Mouse (Mus musculus): ENCODE data around the gene Prrx2.

Gene Prrx2

GRCm38 (mm10) chr2:30834373-30835022 is at the start of gene Prrx2:
Gene Prrx2 (plus strand): TSS chr2:30834972.
- DNase-seq (ENCODE audit: low read depth, low spot score): no peak

DNA sequence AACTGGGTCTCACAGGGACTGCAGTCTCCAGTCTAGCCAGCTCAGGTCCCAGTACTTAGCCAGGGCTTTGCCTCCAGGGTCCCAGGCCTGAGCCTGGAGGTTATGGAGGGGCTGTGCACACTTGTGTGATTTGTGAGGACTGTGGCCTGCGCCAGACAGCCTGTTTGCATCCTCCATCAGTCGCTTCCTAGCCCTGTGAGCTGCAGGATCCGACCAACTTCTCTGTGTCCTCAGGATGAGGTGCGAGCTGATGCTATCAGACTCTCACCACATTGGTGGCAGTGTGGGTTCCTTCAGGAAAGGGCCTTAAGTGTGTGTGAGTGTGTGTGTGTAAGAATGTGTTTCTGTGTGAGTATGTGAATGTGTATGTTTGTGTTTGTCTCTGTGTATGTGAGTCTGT is 47.3 kb upstream of the Prrx2 start:
- DNase-seq (ENCODE audit: low read depth, low spot score): no peak

DNA sequence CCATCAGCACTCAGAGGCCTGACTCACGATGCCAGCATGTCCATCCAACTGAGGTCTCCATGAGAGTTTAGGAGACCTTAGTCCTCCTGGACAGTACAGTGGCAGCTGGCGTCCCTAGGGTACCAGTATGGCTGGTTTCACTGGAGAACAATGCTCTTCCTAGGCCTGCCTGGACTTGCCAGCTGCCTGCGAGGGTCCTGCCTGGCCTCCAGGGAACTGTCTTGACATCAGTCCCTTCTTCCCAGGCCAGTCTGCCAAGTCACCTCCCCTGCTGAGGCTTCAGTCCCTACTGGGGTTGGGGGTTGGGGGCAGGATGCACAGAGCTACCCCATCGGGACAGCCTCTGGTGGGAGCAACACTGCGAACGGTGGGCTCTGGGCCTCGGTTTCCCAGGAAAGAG is 42.7 kb upstream of the Prrx2 start:
- DNase-seq (ENCODE audit: low read depth, low spot score): no peak

DNA sequence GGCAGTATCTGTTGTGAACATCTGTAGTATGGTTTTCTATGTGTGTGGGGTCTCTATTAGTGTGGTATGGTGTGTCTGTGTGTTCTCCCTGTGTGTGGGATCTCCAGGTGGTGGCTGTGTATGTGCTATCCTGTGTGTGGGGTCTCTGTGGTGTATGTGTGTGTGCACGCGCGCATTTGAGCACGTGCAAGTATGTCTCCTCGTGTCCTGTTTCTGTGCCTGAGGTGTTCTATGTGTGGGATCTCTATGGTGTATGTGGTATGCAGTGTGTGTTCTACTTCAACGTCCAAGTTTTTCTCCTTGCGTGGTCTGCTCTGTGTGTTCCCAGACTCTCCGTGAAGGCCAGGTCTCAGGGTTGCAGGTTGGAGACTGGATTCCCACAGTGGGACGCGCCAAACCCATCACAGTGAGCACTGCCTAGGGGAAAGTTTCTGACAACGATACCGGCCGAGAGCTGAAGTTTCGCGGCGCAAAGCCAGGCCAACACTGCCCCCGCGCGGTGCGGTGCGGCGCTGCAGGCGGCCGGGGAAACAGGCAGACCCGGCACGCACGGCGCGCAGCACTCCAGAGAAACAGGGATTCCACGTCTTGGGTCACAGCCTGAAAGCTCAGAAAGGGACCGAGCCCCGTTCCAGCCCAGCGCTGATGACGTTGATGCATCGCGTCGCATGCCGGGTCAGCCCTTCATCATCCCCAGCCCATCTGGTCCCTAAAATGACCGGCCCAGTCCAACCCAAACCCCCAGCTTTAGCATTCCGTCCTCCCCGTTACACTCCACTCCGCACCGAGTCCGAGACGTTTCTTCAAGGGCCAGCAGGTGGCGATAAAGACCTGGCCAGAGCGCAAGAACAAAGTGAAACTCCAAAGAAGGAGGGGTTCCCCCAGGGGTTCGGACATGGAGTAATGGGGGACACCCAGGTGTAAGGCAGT is 40.3 kb upstream of the Prrx2 start:
- peak; percentile 55 for DNase-seq (ENCODE audit: low read depth, low spot score)

- no peak for DNase-seq (ENCODE audit: low read depth, low spot score)
Measured at GRCm38 (mm10) chr2:30795271-30795888, 39.4 kb upstream of the Prrx2 start.

GRCm38 (mm10) chr2:30795889-30796275 is 38.9 kb upstream of the Prrx2 start:
- no peak for DNase-seq (ENCODE audit: low read depth, low spot score)

DNA sequence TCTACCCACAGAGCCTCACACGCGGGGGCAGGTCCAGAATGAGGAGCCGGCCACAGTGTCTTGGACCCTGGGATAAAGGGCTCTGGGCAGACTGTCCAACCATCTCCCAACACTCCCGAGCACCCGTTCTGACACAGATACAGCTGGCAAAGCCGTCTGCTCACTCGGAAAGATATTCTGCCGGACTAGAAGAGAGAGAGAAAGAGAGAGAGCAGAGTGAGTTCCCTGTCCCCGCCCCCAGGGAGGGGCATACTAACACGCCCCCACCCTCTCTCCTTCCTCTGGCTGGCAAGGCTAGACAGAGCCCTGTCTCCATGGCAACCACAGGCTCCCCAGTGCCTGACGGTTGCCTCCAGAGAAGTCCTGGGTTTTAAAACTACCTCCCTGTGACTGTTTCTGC is 38.4 kb upstream of the Prrx2 start:
- no peak for DNase-seq (ENCODE audit: low read depth, low spot score)

GRCm38 (mm10) chr2:30799456-30799855 is 35.3 kb upstream of the Prrx2 start:
- no peak for DNase-seq (ENCODE audit: low read depth, low spot score)

DNA sequence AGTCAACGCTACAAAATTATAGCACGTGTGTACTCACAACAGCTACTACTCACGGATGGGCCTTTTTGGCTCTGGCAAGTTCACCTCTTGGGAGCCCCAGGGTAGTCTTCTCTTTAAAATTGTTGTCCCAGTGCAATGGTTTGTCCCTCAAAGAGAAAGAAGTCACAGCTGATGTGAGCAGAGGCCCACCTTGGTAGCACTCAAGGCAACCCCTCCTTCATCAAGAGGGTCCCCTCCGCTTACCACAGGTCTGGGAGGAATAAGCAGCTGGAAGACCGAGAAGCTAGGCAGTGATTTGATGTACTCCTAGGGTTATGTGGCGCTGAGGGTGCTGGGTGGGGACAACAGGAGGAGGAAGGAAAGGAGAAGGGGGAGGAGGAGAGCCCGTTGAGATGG is 34.1 kb upstream of the Prrx2 start:
- no peak for DNase-seq (ENCODE audit: low read depth, low spot score)

DNA sequence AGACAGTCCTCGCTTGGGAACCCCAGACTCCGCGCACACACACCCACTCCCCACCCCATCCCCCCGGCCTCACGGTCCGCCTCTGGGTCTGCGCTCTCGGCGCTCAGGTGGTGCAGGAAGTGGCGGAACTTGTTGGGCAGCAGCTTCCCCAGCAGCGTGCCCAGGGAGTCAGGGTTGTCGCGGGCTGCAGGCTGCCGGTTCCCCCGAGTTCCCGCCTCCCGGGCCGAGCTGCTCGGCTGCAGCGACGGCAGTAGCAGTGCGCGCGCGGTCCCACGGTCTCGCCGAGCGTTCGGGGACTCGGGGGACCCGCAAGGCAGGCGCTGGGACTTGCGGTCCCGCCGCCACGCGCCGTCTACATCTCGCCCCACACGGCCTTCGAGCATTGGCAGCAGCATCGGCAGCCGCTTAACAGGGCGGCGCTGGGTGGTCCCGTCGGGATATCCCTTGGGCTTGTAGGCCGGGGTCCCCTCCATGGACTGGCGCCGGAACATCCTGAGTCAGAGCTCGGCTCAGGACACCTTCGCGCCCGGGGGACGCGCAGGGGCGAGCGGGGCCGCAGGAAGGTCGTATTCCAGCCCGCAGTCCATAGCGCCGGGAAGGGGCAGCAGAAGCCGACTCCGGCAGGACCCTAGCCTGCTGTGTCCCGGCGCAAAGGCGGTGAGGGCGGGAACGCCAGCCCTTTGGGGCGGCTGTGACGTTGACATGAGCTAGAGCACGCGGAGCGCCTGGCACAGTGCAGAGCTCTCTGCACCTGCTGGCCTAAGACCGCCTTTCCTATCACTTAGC is 33.5 kb upstream of the Prrx2 start:
- no peak for DNase-seq (ENCODE audit: low read depth, low spot score)

- no peak for DNase-seq (ENCODE audit: low read depth, low spot score)
Measured at GRCm38 (mm10) chr2:30803604-30804003, 31.2 kb upstream of the Prrx2 start, which contains the start of gene 1700001O22Rik. Gene 1700001O22Rik (minus strand): TSS chr2:30803661.

DNA sequence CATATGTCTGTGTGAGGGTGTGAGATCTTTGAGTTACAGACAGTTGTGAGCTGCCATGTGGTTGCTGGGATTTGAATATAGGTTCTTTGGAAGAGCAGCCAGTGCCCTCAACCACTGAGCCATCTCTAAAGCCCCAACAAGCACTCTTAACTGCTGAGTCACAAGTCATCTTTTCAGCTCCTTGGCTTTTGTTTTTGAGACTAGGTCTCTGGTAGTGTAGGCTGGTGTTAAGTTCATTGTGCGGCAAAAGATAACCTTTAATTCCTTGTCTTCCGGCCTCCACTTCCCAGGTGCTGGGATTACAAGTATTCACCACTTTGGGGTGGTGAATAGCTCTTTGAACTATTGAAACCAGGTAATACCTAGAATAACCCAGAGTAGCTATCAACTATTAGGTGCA is 28.8 kb upstream of the Prrx2 start:
- DNase-seq (ENCODE audit: low read depth, low spot score): no peak

GRCm38 (mm10) chr2:30807147-30807647 is 27.6 kb upstream of the Prrx2 start:
- no peak for DNase-seq (ENCODE audit: low read depth, low spot score)

DNA sequence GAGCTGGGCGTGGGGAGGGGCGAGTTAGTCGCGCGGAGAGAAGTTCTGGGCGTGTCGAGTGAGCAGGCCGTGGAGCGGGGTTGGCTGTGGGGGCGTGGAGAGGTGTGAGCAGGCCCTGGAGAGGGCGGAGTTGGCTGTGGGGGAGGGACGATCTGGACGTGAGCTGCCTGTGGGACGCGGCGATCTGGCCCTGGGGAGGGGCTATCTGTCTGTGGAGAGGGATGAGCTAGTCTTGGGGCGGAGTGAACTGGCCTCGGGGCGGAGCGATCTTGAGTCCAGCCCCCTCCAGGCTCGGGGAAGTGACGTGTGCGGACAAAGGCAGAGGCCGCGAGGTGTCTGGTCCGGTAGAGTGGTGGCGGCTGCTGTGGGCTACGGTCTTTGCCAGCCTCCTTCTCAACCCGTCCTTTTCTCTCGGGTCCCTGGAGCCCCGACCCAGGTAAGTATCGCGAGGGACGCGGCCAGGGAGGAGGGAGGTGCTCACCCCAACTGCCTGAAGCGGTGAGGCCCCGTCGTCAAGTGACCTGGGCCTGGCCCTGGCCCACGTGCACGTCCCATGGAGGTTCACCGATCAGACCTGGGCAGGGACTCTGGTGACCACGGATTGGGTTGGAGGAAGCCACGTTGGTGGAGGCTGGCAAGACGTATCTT is 27.0 kb upstream of the Prrx2 start, which contains the start of gene Ntmt1:
TSS of gene Ntmt1 (plus strand) at position 179 of the 648 bp plus-strand sequence.
- DNase-seq (ENCODE audit: low read depth, low spot score): peak; percentile 98

DNA sequence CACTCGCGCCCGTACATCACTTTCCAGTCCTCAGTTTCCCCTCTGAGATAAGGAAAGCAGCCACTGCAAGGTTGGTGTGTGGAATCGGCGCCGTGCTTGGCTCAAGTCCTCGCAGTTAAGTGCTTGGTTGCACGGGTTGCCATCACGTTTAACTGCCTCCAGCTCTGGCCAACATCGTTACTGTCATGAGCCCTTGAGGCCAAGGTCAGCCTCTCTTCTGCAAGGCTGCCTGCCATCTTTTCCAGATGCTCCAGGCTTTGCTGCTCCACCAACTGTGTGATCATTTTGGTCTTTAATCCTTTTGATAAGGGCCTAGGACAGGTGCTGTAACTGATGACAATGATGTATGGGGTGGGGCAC is 26.5 kb upstream of the Prrx2 start:
- DNase-seq (ENCODE audit: low read depth, low spot score): no peak

DNA sequence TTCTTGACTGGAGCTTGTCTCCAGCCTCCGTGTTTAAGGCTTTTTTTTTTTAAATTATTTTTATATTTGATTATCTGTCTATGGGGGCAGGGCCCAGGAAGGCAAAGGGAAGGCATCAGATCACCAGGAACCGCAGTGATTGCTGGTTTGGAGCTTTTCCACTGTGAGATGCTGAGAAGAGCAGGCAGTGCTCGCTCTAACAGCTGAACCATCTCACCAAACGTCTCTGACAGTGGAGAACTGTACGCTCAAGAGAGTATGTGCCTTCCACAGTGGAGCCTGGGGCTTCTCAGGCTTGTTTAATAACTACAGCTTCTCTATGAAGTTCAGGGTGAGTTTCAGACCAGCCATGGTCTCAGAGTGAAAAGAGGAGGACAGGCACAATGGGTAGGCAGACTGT is 25.3 kb upstream of the Prrx2 start:
- no peak for DNase-seq (ENCODE audit: low read depth, low spot score)

DNA sequence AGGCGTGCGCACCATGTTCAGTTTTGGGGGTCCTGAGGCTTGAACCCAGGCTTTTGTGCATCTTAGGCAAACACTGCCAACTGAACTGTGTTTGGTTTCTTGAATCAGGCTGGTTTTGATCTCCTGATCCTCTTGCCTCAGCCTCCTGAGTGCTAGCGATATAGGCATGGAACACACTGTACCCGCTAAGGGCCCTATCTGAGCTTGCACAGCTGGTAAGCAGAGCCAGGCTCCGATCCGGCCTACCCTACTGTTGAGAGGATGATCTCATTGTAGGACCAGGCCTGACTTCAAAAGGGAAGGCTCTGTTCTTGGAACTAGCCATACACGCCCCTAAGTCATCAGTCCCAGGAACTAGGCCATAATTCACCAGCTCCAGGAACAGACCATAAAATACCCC is 24.2 kb upstream of the Prrx2 start:
- DNase-seq (ENCODE audit: low read depth, low spot score): no peak

DNA sequence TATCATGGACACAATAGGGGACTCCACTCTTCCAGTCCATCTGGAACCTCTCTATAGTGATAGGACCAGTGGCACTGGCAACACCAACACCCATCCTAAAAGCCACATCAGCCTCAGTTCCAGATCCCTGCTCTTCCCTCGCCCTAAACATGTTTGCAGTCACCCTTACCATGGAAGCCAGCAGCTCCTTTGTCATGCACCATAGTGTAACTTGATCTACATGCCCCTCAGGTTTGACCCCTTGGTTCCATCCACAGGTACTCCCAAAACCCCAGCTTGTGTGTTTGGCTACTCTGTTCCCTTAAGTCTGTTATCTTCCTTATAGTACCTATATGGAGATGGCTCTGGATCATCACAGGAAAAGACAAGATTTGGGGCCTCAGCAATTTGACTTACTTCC is 18.4 kb upstream of the Prrx2 start:
- no peak for DNase-seq (ENCODE audit: low read depth, low spot score)

GRCm38 (mm10) chr2:30819873-30820272 is 14.9 kb upstream of the Prrx2 start:
- no peak for DNase-seq (ENCODE audit: low read depth, low spot score)

DNA sequence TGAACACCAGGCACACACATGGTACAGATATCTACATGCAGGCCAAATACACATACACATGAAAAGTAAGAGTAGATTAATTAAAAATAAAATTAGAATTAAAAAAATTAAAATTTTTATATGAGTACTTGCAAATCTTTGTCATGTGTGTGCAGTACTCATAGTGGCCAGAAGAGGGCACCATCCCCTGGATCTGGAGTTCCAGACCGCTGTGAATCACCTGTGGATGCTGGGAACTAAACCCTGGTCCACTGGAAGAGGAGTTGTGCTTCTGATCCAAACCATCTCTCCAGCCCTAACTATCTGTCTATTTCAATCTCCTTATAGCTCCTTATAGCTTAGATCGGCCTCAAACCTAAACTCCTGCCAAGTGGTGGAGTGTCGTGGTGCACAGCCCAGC is 13.7 kb upstream of the Prrx2 start:
- no peak for DNase-seq (ENCODE audit: low read depth, low spot score)

GRCm38 (mm10) chr2:30822460-30822859 is 12.3 kb upstream of the Prrx2 start:
- no peak for DNase-seq (ENCODE audit: low read depth, low spot score)

Data from c-Kit-negative CD71-positive TER-119-positive erythroid progenitor cells, embryonic 14.5 days (primary cell).